Mouse (Mus musculus): ENCODE measurements around the gene Syvn1. TPM values are rescaled to one million over a fixed set of nuclear protein-coding genes. Genes with fewer than 3 reads are reported as not detected.

The Syvn1 gene
- 77.1 and 83.7 TPM in 2 replicates for polyA plus RNA-seq (2012; rRNA removed)

DNA sequence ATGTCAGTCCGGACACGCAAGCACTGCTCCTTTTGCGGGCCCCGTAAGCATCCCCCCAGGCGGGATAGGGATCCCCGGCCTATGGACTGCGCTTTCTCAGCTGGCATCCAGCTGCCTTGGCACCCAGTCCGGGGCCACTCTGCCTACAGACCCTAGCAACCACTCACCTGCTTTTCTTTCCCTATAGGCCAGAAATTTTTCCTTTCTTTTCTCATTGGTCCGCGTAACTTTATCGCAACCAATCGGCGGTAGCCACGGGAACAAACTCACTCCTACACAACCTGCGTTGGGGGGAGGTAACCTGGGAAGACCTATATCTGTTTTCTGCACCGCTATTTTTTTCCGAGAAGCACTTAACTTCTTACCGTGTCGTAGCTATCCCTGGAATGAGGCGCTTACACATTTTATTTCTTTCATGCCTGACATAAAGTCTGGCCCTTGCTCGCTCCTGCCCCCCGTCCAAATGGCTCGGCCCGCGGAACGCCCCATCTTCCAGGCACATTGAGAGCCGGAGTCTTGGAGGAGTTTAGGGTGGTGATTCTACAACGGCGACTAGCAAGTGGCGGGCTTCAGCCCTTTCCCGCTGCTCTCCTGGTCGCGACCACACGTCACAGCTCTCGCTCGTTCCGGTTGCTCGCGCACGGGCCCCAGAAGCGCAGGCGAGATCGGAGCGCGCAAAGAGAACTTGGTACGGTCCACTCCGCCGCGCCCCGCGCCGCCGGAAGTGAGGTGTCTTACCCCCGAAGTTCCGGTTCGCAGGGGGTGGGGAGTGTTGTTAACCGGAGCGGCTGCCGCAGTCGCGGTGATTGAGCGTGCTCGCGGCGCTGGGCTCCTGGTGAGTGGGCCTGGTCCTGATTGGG, at the start of gene Syvn1:
Gene Syvn1, plus strand, starts transcription at position 283 of the 860 bp plus-strand sequence.
- H3K4me3 ChIP-seq (ENCODE audit: control insufficient read depth, insufficient read depth, low read length), result peak within 1 kb of the TSS; percentile 65
- H3K36me3 ChIP-seq (ENCODE audit: control insufficient read depth, insufficient read depth, low read length), result peaks cover 23% of the 10 kb centered on the region
- TF ChIP-seq CTCF (IDR thresholded peaks at IDR 0.05; ENCODE audit: borderline replicate concordance, control insufficient read depth, extremely low read depth, insufficient read depth, low read length, poor library complexity) (no peak), POLR2A (IDR thresholded peaks at IDR 0.05; ENCODE audit: control insufficient read depth, extremely low read depth, insufficient read depth, low read length, poor library complexity) (peak; percentile 90)
- WGBS, result under 1% methylated on average over 65 of the region's 65 CpGs
- peak within 1 kb of the TSS; percentile 92 for H3K27ac ChIP-seq (ENCODE audit: control insufficient read depth, insufficient read depth, low read length)
- H3K27me3 ChIP-seq (ENCODE audit: control insufficient read depth, insufficient read depth, low read length), result no peaks in the 10 kb centered on the region
- H3K4me1 ChIP-seq (replicated peaks; ENCODE audit: control insufficient read depth, insufficient read depth, low read length), result peaks cover 14% of the 10 kb centered on the region
- DNase-seq, result peak; percentile 88

DNA sequence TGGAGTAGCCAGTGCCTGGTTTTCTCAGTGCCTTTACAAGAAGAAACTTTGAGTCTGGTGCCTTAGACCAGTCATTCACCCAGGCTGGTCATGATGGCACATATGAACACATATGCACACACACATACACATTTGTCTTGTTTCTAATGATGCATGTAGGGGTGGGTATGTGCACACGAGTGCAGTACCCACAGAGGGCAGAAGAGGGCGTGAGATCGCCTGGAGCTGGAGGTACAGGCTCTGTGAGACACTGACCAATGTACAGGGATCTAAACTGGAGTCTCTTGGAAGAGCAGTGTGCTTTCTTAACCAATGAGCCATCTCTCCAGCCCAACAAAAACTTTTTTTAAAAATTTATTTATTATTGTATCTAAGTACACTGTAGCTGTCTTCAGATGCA, 48.2 kb upstream of the Syvn1 start:
- H3K36me3 ChIP-seq (ENCODE audit: control insufficient read depth, insufficient read depth, low read length), result peaks cover 34% of the 10 kb centered on the region
- WGBS, result 95% methylated on average over 3 of the region's 3 CpGs
- no peaks in the 10 kb centered on the region for H3K4me1 ChIP-seq (replicated peaks; ENCODE audit: control insufficient read depth, insufficient read depth, low read length)
- no peak overlapping the region for H3K27ac ChIP-seq (ENCODE audit: control insufficient read depth, insufficient read depth, low read length)
- no peaks in the 10 kb centered on the region for H3K27me3 ChIP-seq (ENCODE audit: control insufficient read depth, insufficient read depth, low read length)
- no peak overlapping the region for H3K4me3 ChIP-seq (ENCODE audit: control insufficient read depth, insufficient read depth, low read length)
- no peak for DNase-seq
- TF ChIP-seq CTCF (IDR thresholded peaks at IDR 0.05; ENCODE audit: borderline replicate concordance, control insufficient read depth, extremely low read depth, insufficient read depth, low read length, poor library complexity) (no peak), POLR2A (IDR thresholded peaks at IDR 0.05; ENCODE audit: control insufficient read depth, extremely low read depth, insufficient read depth, low read length, poor library complexity) (no peak)

DNA sequence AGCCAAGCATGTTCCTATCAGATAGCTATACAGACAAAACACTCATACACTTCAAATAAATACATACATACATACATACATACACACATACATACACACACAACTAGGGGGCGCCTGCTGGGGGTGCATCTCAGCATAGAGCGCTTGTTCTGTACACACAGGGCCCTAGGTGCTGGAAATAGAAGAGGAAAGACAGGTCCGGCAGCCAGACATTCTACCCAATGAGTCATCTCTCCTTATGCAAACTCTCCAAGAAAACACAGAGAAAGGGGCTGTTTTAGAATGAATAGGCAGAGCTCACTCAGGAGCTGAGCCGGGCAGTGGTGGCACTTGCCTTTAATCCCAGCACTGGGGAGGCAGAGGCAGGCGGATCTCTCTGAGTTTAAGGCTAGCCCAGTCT, 46.4 kb upstream of the Syvn1 start:
- Histone ChIP-seq H3K27ac (ENCODE audit: control insufficient read depth, insufficient read depth, low read length) (no peak overlapping the region), H3K27me3 (ENCODE audit: control insufficient read depth, insufficient read depth, low read length) (no peaks in the 10 kb centered on the region), H3K4me1 (replicated peaks; ENCODE audit: control insufficient read depth, insufficient read depth, low read length) (no peaks in the 10 kb centered on the region), H3K4me3 (ENCODE audit: control insufficient read depth, insufficient read depth, low read length) (no peak overlapping the region), H3K36me3 (ENCODE audit: control insufficient read depth, insufficient read depth, low read length) (peaks cover 19% of the 10 kb centered on the region)
- whole genome bisulfite sequencing, result 93% methylated on average over 5 of the region's 5 CpGs
- DNase-seq, result no peak
- TF ChIP-seq POLR2A (IDR thresholded peaks at IDR 0.05; ENCODE audit: control insufficient read depth, extremely low read depth, insufficient read depth, low read length, poor library complexity) (no peak), CTCF (IDR thresholded peaks at IDR 0.05; ENCODE audit: borderline replicate concordance, control insufficient read depth, extremely low read depth, insufficient read depth, low read length, poor library complexity) (no peak)

GRCm38 (mm10) chr19:6005541-6005940, 40.8 kb upstream of the Syvn1 start:
- no peak for TF ChIP-seq POLR2A (IDR thresholded peaks at IDR 0.05; ENCODE audit: control insufficient read depth, extremely low read depth, insufficient read depth, low read length, poor library complexity)
- TF ChIP-seq CTCF (IDR thresholded peaks at IDR 0.05; ENCODE audit: borderline replicate concordance, control insufficient read depth, extremely low read depth, insufficient read depth, low read length, poor library complexity), result no peak
- no peak overlapping the region for H3K4me3 ChIP-seq (ENCODE audit: control insufficient read depth, insufficient read depth, low read length)
- peaks cover 41% of the 10 kb centered on the region for H3K36me3 ChIP-seq (ENCODE audit: control insufficient read depth, insufficient read depth, low read length)
- no peaks in the 10 kb centered on the region for H3K4me1 ChIP-seq (replicated peaks; ENCODE audit: control insufficient read depth, insufficient read depth, low read length)
- WGBS, result 93% methylated on average over 11 of the region's 11 CpGs
- H3K27ac ChIP-seq (ENCODE audit: control insufficient read depth, insufficient read depth, low read length), result no peak overlapping the region
- H3K27me3 ChIP-seq (ENCODE audit: control insufficient read depth, insufficient read depth, low read length), result no peaks in the 10 kb centered on the region
- no peak for DNase-seq

DNA sequence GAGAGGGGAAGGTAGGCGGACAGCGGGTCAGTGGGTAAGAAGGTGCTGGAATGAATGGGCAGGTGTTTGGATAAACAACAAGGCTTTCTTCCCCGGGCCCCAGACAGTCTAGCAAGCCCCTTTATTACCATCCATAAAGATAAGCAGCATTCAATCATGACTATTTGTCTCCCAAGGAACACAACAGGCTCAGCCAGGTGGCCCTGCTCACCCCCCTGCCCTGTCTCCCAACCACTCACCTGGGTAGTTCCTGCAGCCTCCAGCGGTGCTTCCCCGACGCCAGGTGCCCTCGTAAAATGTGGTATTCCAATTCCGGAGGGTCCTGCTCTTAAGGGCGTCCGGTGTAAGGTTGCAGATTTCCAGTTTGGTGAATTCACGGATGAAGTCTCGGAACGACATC, 39.4 kb upstream of the Syvn1 start:
- Histone ChIP-seq H3K27me3 (ENCODE audit: control insufficient read depth, insufficient read depth, low read length) (no peaks in the 10 kb centered on the region), H3K4me1 (replicated peaks; ENCODE audit: control insufficient read depth, insufficient read depth, low read length) (peaks cover 7% of the 10 kb centered on the region; the same call in 1 of the 2 replicates), H3K27ac (ENCODE audit: control insufficient read depth, insufficient read depth, low read length) (no peak overlapping the region), H3K4me3 (ENCODE audit: control insufficient read depth, insufficient read depth, low read length) (no peak overlapping the region), H3K36me3 (ENCODE audit: control insufficient read depth, insufficient read depth, low read length) (peaks cover 33% of the 10 kb centered on the region)
- WGBS, result 96% methylated on average over 13 of the region's 13 CpGs
- DNase-seq, result no peak
- TF ChIP-seq POLR2A (IDR thresholded peaks at IDR 0.05; ENCODE audit: control insufficient read depth, extremely low read depth, insufficient read depth, low read length, poor library complexity), result no peak

GRCm38 (mm10) chr19:6009137-6009536, 37.2 kb upstream of the Syvn1 start:
- no peak overlapping the region for H3K27ac ChIP-seq (ENCODE audit: control insufficient read depth, insufficient read depth, low read length)
- TF ChIP-seq CTCF (IDR thresholded peaks at IDR 0.05; ENCODE audit: borderline replicate concordance, control insufficient read depth, extremely low read depth, insufficient read depth, low read length, poor library complexity), result no peak
- TF ChIP-seq POLR2A (IDR thresholded peaks at IDR 0.05; ENCODE audit: control insufficient read depth, extremely low read depth, insufficient read depth, low read length, poor library complexity), result no peak
- WGBS, result 97% methylated on average over 8 of the region's 8 CpGs

More at GRCm38 (mm10) chr19:6009137-6009536, 37.2 kb upstream of the Syvn1 start:
- Histone ChIP-seq H3K27me3 (ENCODE audit: control insufficient read depth, insufficient read depth, low read length) (no peaks in the 10 kb centered on the region), H3K36me3 (ENCODE audit: control insufficient read depth, insufficient read depth, low read length) (peaks cover 28% of the 10 kb centered on the region), H3K4me1 (replicated peaks; ENCODE audit: control insufficient read depth, insufficient read depth, low read length) (peaks cover 16% of the 10 kb centered on the region), H3K4me3 (ENCODE audit: control insufficient read depth, insufficient read depth, low read length) (no peak overlapping the region)
- DNase-seq, result no peak
